Mouse (Mus musculus) olfactory bulb, adult 2 months (tissue): ENCODE results near the gene Eng.

Experiments
- CTCF ChIP-seq: fragments of 200-500 bp; IDR thresholded peaks from 2 replicates; pipeline ENCODE4 v1.5.1; 2012; ENCODE audit warnings: low read depth, mild to moderate bottlenecking, low read length, moderate library complexity; ENCODE audit not compliant: insufficient read depth
- POLR2A ChIP-seq: fragments of 200-500 bp; IDR thresholded peaks from 2 replicates; pipeline ENCODE4 v1.6.1; 2012; ENCODE audit warnings: mild to moderate bottlenecking, low read depth, low read length, moderate library complexity; ENCODE audit not compliant: insufficient read depth

- TF ChIP-seq CTCF: no peak
- TF ChIP-seq POLR2A: no peak
Measured at GRCm38 (mm10) chr2:32673176-32673917, 27.0 kb downstream of the Eng start.
